Mouse (Mus musculus) G1E (cell line): ENCODE measurements at regions not wholly inside any gene's neighbourhood (a gene's known extent, or its start where the extent isn't known, plus 50 kb on each side); places are given as distances from the start of the nearest gene placed in this dataset.

Experiments
- CTCF ChIP-seq: IDR thresholded peaks from 2 replicates; pipeline ENCODE4 v1.5.1; 2012; ENCODE audit warnings: low read depth, low read length, inconsistent platforms, mixed read lengths
- GATA1 ChIP-seq: IDR thresholded peaks from 2 replicates; pipeline ENCODE4 v1.6.1; 2012; ENCODE audit warnings: borderline replicate concordance, low read length, inconsistent platforms, mixed read lengths
- GATA2 ChIP-seq: IDR thresholded peaks from 2 replicates; pipeline ENCODE4 v1.6.1; 2012; ENCODE audit warnings: low read depth, low read length, inconsistent platforms, borderline replicate concordance
- TAL1 ChIP-seq: conservative IDR thresholded peaks from 2 replicates; pipeline ENCODE4 v1.6.1; 2012; ENCODE audit warnings: low read depth, low read length, inconsistent platforms, mixed read lengths

GRCm38 (mm10) chr9:9547570-9547969 is 308.7 kb upstream of the Arhgap42 start:
- TF ChIP-seq CTCF (no peak), GATA1 (no peak), TAL1 (no peak), GATA2 (no peak)
